Mouse (Mus musculus) forelimb bud, embryonic 11.5 days (tissue): Measurements from ENCODE around the gene Trmt1l.
"Not testable (repeated sequence)": the region's sequence is repeated elsewhere in the genome, so short reads cannot be mapped to it uniquely, and the experiment has no call there.

ENCODE experiments used
- DNase-seq: peaks from one replicate; pipeline ENCODE4 v3.0.0-alpha.2; 2012; ENCODE audit warnings: low read depth, low spot score

The Trmt1l gene

DNA sequence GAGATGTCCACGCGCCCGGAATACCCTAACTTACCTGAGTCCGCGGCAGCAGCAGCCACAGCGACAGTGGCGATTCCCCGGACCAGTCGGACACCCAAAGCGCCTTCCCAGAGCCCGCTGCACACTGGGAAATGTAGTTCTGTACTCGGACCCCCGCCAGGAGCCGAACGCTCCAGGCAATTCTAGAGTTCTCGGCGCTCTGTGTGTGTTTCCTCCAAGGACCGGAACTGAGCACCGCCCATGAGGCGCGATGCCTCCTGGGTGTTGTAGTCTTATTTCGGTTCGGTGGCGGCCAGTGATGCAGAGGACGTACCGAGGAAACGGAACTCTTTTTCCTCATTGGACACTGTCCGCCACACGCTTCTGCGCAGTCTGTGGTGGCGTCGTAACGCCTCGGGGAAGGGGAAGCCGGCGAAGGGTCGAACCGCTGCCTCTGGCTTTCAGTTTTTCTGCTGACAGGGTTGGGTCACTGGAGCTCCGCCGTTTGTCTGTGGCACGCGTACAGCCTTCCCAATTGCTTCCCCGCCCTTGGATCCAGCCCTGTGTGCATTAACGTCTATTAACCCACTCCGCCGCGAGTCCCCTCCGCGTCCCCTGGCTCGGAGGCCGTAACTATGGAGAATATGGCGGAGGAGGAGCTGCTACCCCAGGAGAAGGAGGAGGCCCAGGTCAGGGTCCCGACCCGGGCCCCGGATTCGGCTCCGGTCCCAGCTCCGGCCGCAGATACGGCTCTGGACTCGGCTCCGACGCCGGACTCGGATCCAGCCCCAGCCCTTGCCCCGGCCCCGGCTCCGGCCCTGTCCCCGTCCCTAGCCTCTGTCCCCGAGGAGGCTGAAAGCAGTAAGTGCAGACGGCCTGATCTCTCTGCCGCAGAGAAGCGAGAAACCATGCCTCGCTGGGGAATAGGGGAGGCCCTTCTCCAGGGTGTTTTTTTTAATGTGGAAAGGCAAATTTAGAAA, at the start of gene Trmt1l, which contains the start of gene Swt1:
Gene Trmt1l, plus strand, starts transcription at position 280 of the 959 bp plus-strand sequence.
Gene Swt1, minus strand, starts transcription at position 193 of the 959 bp plus-strand sequence.
- peak; percentile 99 for DNase-seq

DNA sequence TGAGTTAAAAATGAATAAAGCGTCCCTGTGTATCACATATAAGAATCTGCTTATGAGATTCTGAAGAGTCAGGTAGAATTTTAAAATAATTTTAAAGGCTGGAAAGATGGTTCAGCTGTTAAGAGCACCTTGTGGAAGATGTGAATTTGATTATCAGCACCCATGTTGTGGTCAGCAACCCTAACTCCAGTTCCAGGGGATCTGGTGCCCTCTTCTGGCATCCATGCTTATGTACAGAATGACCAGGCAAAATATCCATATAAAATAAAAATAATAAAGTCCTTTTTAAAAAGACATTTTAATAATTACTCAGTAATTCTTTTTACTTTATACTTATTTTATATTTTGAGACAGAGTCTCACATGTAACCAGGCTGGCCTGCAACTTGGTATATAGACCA, 38.3 kb upstream of the Trmt1l start:
- DNase-seq: peak; percentile 34

- no peak for DNase-seq
Observed at GRCm38 (mm10) chr1:151409827-151410226, 18.5 kb upstream of the Trmt1l start.

- no peak for DNase-seq
Observed at GRCm38 (mm10) chr1:151422178-151422577, 6.2 kb upstream of the Trmt1l start.

DNA sequence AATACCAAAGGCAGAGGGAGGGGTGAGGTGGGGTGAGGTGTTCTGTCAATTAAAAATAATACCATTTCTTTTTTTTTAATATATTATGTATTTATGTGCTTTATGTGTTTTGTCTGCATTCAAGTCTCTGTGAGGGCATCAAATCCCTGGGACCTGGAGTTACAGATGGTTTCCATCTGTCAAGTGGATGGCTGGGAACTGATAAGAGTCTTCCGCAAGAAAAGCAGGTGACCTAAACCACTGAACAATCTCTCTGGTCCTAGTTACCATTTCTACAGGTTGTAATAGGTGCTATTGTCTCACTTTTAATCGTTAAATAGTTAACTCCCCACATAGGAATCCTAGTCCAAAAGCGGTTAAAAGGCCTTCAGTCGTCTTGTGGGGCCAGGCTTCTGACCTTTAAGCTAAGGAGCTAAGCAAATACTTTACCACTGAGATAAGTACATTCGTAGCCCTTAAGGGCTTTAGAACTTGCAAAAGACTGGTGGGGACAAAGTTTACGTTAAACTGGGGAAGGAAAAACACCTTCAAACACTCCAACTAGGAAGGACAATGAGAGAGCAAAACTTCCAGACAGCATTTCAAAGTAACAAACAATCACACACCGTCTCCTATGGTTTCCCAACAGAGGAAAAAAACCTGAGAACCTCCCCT, 1.3 kb upstream of the Trmt1l start:
- no peak for DNase-seq

DNA sequence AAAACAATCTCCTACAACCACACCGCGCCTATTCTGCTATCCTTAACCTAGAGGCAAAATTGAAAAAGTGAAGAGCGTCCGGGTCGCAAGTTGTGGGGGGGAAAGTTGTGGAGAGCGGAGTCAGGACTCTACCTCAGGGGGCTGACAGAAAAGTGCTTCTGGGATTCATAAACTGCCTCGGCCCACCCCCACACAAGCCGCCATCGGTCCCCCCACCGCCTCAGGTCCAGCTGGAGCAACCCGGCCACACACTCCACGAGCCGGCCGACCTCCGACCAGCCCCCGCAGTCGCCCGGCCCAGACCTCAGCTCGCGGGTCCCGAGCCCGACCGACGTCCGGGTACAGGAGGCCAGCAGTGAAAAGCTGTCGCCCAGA, 467 bp upstream of the Trmt1l start:
- no peak for DNase-seq

- DNase-seq: no peak
Observed at GRCm38 (mm10) chr1:151429316-151429715, 974 bp downstream of the Trmt1l start.

DNA sequence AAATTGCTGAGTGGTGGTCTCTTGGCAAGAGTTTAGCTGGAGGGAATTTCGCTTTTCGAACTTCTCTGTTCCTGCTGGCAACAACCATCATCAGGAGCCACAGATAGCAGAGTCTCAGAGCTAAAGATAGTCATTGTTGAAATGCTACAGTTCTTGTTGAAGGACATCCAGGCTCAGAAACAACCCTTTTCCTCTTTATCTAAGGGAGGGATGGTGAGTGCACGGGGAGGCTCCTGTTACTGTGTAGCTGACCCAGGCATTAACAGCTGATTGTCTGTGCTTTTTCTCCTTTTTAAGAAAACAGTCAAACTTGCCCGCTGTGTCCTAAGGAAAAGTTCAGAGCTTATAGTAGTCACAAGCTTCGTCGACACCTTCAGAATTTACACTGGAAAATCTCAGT, 7.1 kb downstream of the Trmt1l start:
- DNase-seq: no peak

GRCm38 (mm10) chr1:151449866-151450265, 21.5 kb downstream of the Trmt1l start:
- DNase-seq: no peak

DNA sequence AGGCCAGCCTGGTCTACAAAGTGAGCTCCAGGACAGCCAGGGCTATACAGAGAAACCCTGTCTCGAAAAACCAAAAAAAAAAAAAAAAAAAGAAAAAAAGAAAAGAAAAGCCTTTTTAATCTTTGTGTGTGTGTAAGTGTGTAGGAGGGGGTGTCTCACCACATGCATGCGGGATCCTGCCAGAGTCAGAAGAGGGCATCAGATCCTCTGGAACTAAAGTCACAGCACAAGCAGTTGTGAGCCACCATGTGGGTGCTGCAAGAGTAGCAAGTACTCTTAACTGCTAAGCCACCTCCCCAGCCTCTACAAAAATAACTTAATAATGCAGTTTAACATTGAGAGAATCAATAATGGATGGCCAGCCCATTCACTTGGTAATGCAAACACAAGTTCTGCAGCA, 22.5 kb downstream of the Trmt1l start:
- DNase-seq: no peak

DNA sequence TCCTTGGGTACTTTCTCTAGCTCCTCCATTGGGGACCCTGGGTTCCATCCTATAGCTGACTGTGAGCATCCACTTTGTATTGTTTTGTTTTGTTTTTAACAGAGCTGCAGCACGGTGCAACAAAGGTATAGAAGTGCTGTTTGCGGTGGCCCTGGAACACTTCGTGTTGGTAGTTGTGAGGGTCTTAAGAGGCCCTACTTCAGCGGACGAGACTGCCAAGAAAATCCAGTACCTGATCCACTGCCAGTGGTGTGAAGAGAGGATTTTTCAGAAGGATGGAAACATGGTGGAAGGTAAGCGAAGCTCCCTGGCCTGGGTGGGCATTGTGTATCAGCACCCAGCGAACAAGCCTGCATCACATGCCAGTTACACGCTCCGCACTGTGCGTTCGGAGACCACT, 23.6 kb downstream of the Trmt1l start:
- DNase-seq: no peak

GRCm38 (mm10) chr1:151457087-151457486, 28.7 kb downstream of the Trmt1l start:
- DNase-seq: no peak

- DNase-seq: no peak
Observed at GRCm38 (mm10) chr1:151461265-151461664, 32.9 kb downstream of the Trmt1l start.

DNA sequence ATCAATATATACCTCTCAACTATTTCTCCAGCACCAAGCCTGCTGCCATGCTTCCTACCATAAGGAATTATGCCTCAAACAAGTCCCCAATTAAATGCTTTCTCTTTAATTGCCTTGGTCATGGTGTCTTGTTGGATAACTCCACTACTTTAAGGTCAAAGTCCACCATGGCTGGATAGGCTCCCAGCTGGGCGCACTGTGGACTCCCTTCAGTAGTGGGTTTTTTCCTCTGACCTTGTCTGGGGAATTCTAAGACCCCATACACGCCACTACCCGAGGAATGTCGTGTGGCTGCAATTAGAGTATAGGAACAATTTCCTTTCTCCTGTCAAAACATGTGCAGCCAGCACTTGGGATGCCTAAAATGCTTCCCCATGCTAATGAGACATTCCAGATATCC, 36.6 kb downstream of the Trmt1l start:
- DNase-seq: peak; percentile 21

GRCm38 (mm10) chr1:151466571-151466970, 38.2 kb downstream of the Trmt1l start:
- no peak for DNase-seq

DNA sequence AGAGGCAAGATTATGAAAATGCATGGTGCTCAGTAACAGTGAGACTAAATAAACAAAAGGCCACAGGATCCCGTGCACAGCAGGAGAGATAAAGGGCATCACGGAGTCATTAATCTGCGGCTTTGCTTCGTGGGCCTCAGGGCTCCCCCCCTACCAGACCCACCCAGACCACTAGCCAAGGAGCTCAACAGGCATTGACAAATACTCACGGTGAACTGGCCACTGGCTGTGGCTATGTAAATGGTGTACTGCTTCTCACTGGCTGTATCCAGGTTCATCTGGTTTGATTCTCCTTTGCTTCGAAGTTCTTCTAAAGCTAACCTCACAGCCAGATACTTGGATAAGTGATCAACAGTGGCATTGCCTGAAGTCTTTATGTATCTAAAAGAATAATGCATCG, 43.1 kb downstream of the Trmt1l start:
- DNase-seq: no peak

DNA sequence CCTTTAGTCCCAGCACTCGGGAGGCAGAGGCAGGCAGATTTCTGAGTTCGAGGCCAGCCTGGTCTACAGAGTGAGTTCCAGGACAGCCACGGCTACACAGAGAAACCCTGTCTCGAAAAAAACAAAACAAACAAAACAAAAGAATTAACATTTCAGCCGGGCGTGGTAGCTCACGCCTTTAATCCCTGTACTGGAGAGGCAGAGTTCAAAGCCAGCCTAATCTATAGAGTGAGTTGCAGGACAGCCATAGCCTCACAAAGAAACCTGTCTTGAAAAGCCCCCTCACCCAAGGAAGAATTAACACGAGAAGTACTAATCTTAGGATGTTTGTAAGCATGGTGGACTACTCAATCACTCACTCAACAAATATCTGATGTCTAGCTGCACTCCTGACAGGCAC, 44.0 kb downstream of the Trmt1l start:
- DNase-seq: not testable (repeated sequence)

DNA sequence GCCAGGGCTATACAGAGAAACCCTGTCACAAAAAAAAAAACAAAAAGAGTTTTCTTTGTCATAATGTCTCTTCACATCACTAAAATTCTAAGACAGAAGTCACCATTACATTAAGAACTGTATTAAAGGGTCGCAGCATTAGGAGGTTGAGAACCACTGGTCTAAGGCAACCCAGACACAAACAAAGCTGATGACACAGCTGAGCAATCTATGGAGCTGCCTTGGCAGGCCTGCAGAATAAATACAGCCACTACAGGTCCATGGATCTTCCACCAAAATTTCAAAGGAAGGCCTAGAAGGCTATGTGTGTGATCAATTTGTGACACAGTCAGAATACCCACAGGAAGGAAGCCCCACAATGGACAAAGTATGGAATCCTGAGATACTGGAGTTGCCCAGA, 54.2 kb downstream of the Trmt1l start:
- DNase-seq: no peak

DNA sequence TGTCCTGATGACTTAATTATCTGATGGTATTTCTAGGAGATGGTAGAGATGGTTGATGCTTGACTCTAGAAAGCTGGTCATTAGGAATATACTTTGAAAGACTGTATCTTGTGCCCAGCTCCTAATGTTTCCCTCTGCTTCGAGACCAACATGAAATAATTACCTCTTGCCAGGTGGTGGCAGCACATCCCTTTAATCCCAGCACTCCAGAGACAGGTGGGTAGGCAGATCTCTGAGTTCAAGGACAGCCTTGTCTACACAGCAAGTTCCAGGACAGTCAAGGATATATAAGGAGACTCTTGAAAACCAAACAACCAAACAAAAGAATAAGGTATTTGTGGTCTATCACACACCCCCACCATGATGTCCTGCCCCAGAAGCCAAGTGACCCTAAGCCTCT, 55.2 kb downstream of the Trmt1l start:
- DNase-seq: no peak

DNA sequence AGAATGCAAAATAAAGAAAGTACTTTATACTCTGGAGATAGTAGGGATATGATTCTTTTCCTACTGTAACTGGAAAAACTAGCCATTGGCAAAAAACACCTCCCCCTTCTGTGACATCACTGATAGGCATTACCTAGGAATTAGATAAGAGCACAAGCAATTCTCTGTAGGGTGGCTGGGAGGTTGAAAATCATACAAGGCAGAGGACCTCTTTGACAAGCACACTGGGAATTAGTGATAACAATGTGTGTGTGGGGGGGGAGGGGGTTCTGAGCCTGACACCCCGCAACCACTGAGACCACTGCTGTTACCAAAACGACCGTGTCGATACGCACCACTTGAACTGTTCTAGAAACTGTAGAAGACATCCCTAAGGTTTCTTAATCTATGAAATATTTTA, 56.4 kb downstream of the Trmt1l start:
- no peak for DNase-seq

GRCm38 (mm10) chr1:151489806-151490205, 61.5 kb downstream of the Trmt1l start:
- no peak for DNase-seq

- no peak for DNase-seq
Observed at GRCm38 (mm10) chr1:151492419-151492818, 64.1 kb downstream of the Trmt1l start.

DNA sequence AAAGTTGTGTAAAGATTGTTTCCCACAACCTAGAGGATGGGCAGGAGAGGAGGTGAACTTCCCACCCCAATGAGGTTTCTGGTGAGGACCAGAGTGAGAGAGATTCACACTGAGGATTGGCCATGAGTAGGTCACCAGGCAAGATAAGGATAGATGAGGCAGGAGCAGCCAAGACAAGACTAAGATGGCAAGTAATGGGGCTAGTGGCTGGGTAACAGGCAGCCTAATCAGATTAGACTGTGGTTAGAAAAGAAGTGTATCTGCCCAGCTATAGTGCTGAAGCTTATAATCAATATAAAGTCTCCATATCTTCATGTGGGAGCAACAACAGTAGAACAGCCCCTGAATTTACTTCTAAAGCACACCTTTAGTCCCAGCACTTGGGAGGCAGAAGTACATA, 65.5 kb downstream of the Trmt1l start:
- no peak for DNase-seq
